Mouse (Mus musculus): ENCODE results near the gene Sacm1l. TPM values are rescaled to one million over a fixed set of nuclear protein-coding genes. Genes with fewer than 3 reads are reported as not detected.

The Sacm1l gene
- polyA plus RNA-seq, 1 experiment = 26.2 TPM

GRCm38 (mm10) chr9:123491917-123492585 lies 37.5 kb upstream of the Sacm1l start:
- no peak for TF ChIP-seq CTCF (IDR thresholded peaks at IDR 0.05; ENCODE audit: borderline replicate concordance, extremely low read depth, insufficient read depth, insufficient read length)
- no peak for TF ChIP-seq POLR2A (IDR thresholded peaks at IDR 0.05; ENCODE audit: borderline replicate concordance, extremely low read depth, insufficient read depth, insufficient read length, poor library complexity, severe bottlenecking)
- peak; percentile 87 for DNase-seq (ENCODE audit: low read depth)

- no peak for DNase-seq (ENCODE audit: low read depth)
- no peak for TF ChIP-seq CTCF (IDR thresholded peaks at IDR 0.05; ENCODE audit: borderline replicate concordance, extremely low read depth, insufficient read depth, insufficient read length)
- TF ChIP-seq POLR2A (IDR thresholded peaks at IDR 0.05; ENCODE audit: borderline replicate concordance, extremely low read depth, insufficient read depth, insufficient read length, poor library complexity, severe bottlenecking) = no peak
Observed at GRCm38 (mm10) chr9:123496665-123497064, 32.9 kb upstream of the Sacm1l start.

GRCm38 (mm10) chr9:123497906-123498305 lies 31.7 kb upstream of the Sacm1l start:
- TF ChIP-seq CTCF (IDR thresholded peaks at IDR 0.05; ENCODE audit: borderline replicate concordance, extremely low read depth, insufficient read depth, insufficient read length) (no peak), POLR2A (IDR thresholded peaks at IDR 0.05; ENCODE audit: borderline replicate concordance, extremely low read depth, insufficient read depth, insufficient read length, poor library complexity, severe bottlenecking) (no peak)

GRCm38 (mm10) chr9:123500480-123500879 lies 29.1 kb upstream of the Sacm1l start:
- no peak for TF ChIP-seq CTCF (IDR thresholded peaks at IDR 0.05; ENCODE audit: borderline replicate concordance, extremely low read depth, insufficient read depth, insufficient read length)
- no peak for TF ChIP-seq POLR2A (IDR thresholded peaks at IDR 0.05; ENCODE audit: borderline replicate concordance, extremely low read depth, insufficient read depth, insufficient read length, poor library complexity, severe bottlenecking)
- no peak for DNase-seq (ENCODE audit: low read depth)

More at GRCm38 (mm10) chr9:123497906-123498305, 31.7 kb upstream of the Sacm1l start:
- no peak for DNase-seq (ENCODE audit: low read depth)

- no peak for DNase-seq (ENCODE audit: low read depth)
- TF ChIP-seq CTCF (IDR thresholded peaks at IDR 0.05; ENCODE audit: borderline replicate concordance, extremely low read depth, insufficient read depth, insufficient read length) = no peak
- no peak for TF ChIP-seq POLR2A (IDR thresholded peaks at IDR 0.05; ENCODE audit: borderline replicate concordance, extremely low read depth, insufficient read depth, insufficient read length, poor library complexity, severe bottlenecking)
Observed at GRCm38 (mm10) chr9:123503171-123503834, 26.3 kb upstream of the Sacm1l start.

GRCm38 (mm10) chr9:123504325-123504724 lies 25.2 kb upstream of the Sacm1l start:
- DNase-seq (ENCODE audit: low read depth) = peak; percentile 79
- TF ChIP-seq CTCF (IDR thresholded peaks at IDR 0.05; ENCODE audit: borderline replicate concordance, extremely low read depth, insufficient read depth, insufficient read length) = peak; percentile 88
- TF ChIP-seq POLR2A (IDR thresholded peaks at IDR 0.05; ENCODE audit: borderline replicate concordance, extremely low read depth, insufficient read depth, insufficient read length, poor library complexity, severe bottlenecking) = no peak

GRCm38 (mm10) chr9:123505598-123505997 lies 24.0 kb upstream of the Sacm1l start:
- DNase-seq (ENCODE audit: low read depth) = no peak
- TF ChIP-seq POLR2A (IDR thresholded peaks at IDR 0.05; ENCODE audit: borderline replicate concordance, extremely low read depth, insufficient read depth, insufficient read length, poor library complexity, severe bottlenecking) = no peak
- TF ChIP-seq CTCF (IDR thresholded peaks at IDR 0.05; ENCODE audit: borderline replicate concordance, extremely low read depth, insufficient read depth, insufficient read length) = no peak

- DNase-seq (ENCODE audit: low read depth) = no peak
- TF ChIP-seq POLR2A (IDR thresholded peaks at IDR 0.05; ENCODE audit: borderline replicate concordance, extremely low read depth, insufficient read depth, insufficient read length, poor library complexity, severe bottlenecking) = no peak
- TF ChIP-seq CTCF (IDR thresholded peaks at IDR 0.05; ENCODE audit: borderline replicate concordance, extremely low read depth, insufficient read depth, insufficient read length) = no peak
Observed at GRCm38 (mm10) chr9:123506270-123507146, 23.1 kb upstream of the Sacm1l start.

- no peak for DNase-seq (ENCODE audit: low read depth)
- TF ChIP-seq CTCF (IDR thresholded peaks at IDR 0.05; ENCODE audit: borderline replicate concordance, extremely low read depth, insufficient read depth, insufficient read length) (peak; percentile 2; the same call in 1 of the 2 replicates), POLR2A (IDR thresholded peaks at IDR 0.05; ENCODE audit: borderline replicate concordance, extremely low read depth, insufficient read depth, insufficient read length, poor library complexity, severe bottlenecking) (no peak)
Observed at GRCm38 (mm10) chr9:123507380-123507779, 22.2 kb upstream of the Sacm1l start.

- no peak for DNase-seq (ENCODE audit: low read depth)
- TF ChIP-seq CTCF (IDR thresholded peaks at IDR 0.05; ENCODE audit: borderline replicate concordance, extremely low read depth, insufficient read depth, insufficient read length) = no peak
- no peak for TF ChIP-seq POLR2A (IDR thresholded peaks at IDR 0.05; ENCODE audit: borderline replicate concordance, extremely low read depth, insufficient read depth, insufficient read length, poor library complexity, severe bottlenecking)
Observed at GRCm38 (mm10) chr9:123508986-123509385, 20.6 kb upstream of the Sacm1l start.
